Mouse (Mus musculus) cerebellum, postnatal 25 days (tissue): ENCODE results near the gene Synpr.
"Not testable (repeated sequence)": the region's sequence is repeated elsewhere in the genome, so short reads cannot be mapped to it uniquely, and the experiment has no call there.

ENCODE experiments used
- DNase-seq, 2 experiments: peaks; one replicate each; pipeline ENCODE4 v3.0.0; 2021; ENCODE audit warnings: mixed read lengths in 2 of 2

Gene Synpr

GRCm38 (mm10) chr14:13284091-13284844 is at the start of gene Synpr:
Gene Synpr, plus strand, starts transcription at chr14:13284780.
- DNase-seq, result peak; percentile 83 to 87

GRCm38 (mm10) chr14:13236929-13237328 is 47.7 kb upstream of the Synpr start:
- peak in 1 of 2 experiments; percentile 52 for DNase-seq

- DNase-seq, result no peak
Observed at GRCm38 (mm10) chr14:13247431-13247830, 37.1 kb upstream of the Synpr start.

GRCm38 (mm10) chr14:13249361-13249760 is 35.2 kb upstream of the Synpr start:
- DNase-seq, result no peak

GRCm38 (mm10) chr14:13252594-13252993 is 32.0 kb upstream of the Synpr start:
- no peak for DNase-seq

- not testable (repeated sequence) for DNase-seq
Observed at GRCm38 (mm10) chr14:13254741-13255140, 29.8 kb upstream of the Synpr start.

GRCm38 (mm10) chr14:13262406-13262805 is 22.2 kb upstream of the Synpr start:
- no peak for DNase-seq

- DNase-seq, result peak; percentile 21 to 42
Observed at GRCm38 (mm10) chr14:13266331-13266730, 18.2 kb upstream of the Synpr start.

GRCm38 (mm10) chr14:13267181-13267580 is 17.4 kb upstream of the Synpr start:
- DNase-seq, result peak; percentile 63 to 74

GRCm38 (mm10) chr14:13283211-13283610 is 1.4 kb upstream of the Synpr start:
- peak; percentile 43 to 62 for DNase-seq

GRCm38 (mm10) chr14:13284845-13285198 is 242 bp downstream of the Synpr start:
- DNase-seq, result no peak

GRCm38 (mm10) chr14:13285341-13286130 is 956 bp downstream of the Synpr start:
- peak; percentile 46 to 65 for DNase-seq

- peak; percentile 26 to 36 for DNase-seq
Observed at GRCm38 (mm10) chr14:13294200-13294599, 9.6 kb downstream of the Synpr start.

- no peak for DNase-seq
Observed at GRCm38 (mm10) chr14:13314323-13314722, 29.7 kb downstream of the Synpr start.

- DNase-seq, result no peak
Observed at GRCm38 (mm10) chr14:13328461-13328860, 43.9 kb downstream of the Synpr start.

GRCm38 (mm10) chr14:13332497-13333306 is 48.1 kb downstream of the Synpr start:
- DNase-seq, result no peak

- no peak for DNase-seq
Observed at GRCm38 (mm10) chr14:13333372-13333771, 48.8 kb downstream of the Synpr start.

- no peak for DNase-seq
Observed at GRCm38 (mm10) chr14:13336162-13336561, 51.6 kb downstream of the Synpr start.

- no peak for DNase-seq
Observed at GRCm38 (mm10) chr14:13340688-13341087, 56.1 kb downstream of the Synpr start.

- DNase-seq, result no peak
Observed at GRCm38 (mm10) chr14:13344240-13344639, 59.7 kb downstream of the Synpr start.

GRCm38 (mm10) chr14:13349170-13349865 is 64.7 kb downstream of the Synpr start:
- no peak for DNase-seq

- peak; percentile 32 to 55 for DNase-seq
Observed at GRCm38 (mm10) chr14:13354154-13354553, 69.6 kb downstream of the Synpr start.
